Mouse (Mus musculus) neural tube, embryonic 11.5 days (tissue): ENCODE data around the gene Tmem183a. TPM values are rescaled to one million over a fixed set of nuclear protein-coding genes. Genes with fewer than 3 reads are reported as not detected.

Source experiments
- ATAC-seq: fragments of 200-750 bp; cut with Nextera tagmentation; 2 replicates; pipeline ENCODE4 v1.8.0; 2017; ENCODE audit warnings: moderate number of reproducible peaks, mild to moderate bottlenecking, moderate TSS enrichment, moderate library complexity; ENCODE audit not compliant: insufficient read depth, low FRiP score, low TSS enrichment
- DNase-seq: peaks from one replicate; pipeline ENCODE4 v3.0.0-alpha.2; 2015; ENCODE audit warnings: low spot score
- H3K27ac ChIP-seq: fragments of 300-500 bp; sonication (generic); 2 replicates; pipeline ENCODE4 v1.5.1; 2014; ENCODE audit warnings: low read depth, mild to moderate bottlenecking, low read length
- H3K27me3 ChIP-seq: fragments of 300-500 bp; sonication (generic); 2 replicates; pipeline ENCODE4 v1.6.1; 2014; ENCODE audit warnings: mild to moderate bottlenecking, low read length, mixed read lengths; ENCODE audit not compliant: control insufficient read depth, insufficient read depth
- H3K36me3 ChIP-seq: fragments of 300-500 bp; sonication (generic); 2 replicates; pipeline ENCODE4 v1.6.1; 2014; ENCODE audit warnings: mild to moderate bottlenecking, low read length, moderate library complexity, mixed read lengths; ENCODE audit not compliant: control insufficient read depth, insufficient read depth
- H3K4me1 ChIP-seq: fragments of 300-500 bp; sonication (generic); 2 replicates; pipeline ENCODE4 v1.6.1; 2014; ENCODE audit warnings: low read length, mixed read lengths; ENCODE audit not compliant: control insufficient read depth, insufficient read depth
- H3K4me2 ChIP-seq: fragments of 300-500 bp; sonication (generic); 2 replicates; pipeline ENCODE4 v1.6.1; 2014; ENCODE audit warnings: low read depth, mild to moderate bottlenecking, moderate library complexity
- H3K4me3 ChIP-seq: fragments of 300-500 bp; sonication (generic); 2 replicates; pipeline ENCODE4 v1.5.1; 2014; ENCODE audit warnings: low read depth, low read length
- H3K9ac ChIP-seq: fragments of 300-500 bp; sonication (generic); 2 replicates; pipeline ENCODE4 v1.6.1; 2014; ENCODE audit warnings: mild to moderate bottlenecking, low read length
- H3K9me3 ChIP-seq: fragments of 300-500 bp; sonication (generic); 2 replicates; pipeline ENCODE4 v1.6.1; 2016; ENCODE audit warnings: low read length; ENCODE audit not compliant: control insufficient read depth
- WGBS: fragments of 180-500 bp; shearing (Covaris S2); extraction: QIAGEN DNeasy Blood & Tissue Kit; methylation state at CpG from one replicate; pipeline ENCODE4 v1.1.7; 2014; 5-methylcytosine and 5-hydroxymethylcytosine counted together
- polyA plus RNA-seq: library from polyadenylated mRNA; unstranded; fragments of >200 nt; fragmentation: Nextera tagmentation; extraction: Ambion mirVana; gene quantifications from 2 replicates; pipeline ENCODE4 v1.2.1, GENCODE M21; 2014

Tmem183a gene
- polyA plus RNA-seq, 1 experiment from 2014 or later: 117 TPM

DNA sequence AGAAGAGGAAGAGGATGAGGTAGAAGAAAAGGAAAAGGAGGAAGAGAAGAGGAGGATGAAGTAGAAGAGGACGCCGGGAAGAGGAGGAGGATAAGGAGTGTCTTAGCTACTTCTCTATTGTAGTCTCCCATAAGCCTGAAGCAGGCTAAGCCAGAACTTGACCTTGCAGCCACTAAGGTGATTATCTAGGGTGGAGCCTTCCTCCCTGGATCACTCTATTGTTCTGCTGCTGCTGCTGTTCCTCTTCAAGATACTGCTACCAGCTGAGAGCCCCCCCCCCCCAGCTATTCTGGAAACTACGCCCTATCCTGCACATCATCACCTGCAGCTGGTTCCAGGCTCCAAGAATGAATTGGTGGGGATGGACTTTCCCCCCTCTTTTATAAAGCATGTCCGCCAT lies 22.8 kb upstream of the Tmem183a start:
- Histone ChIP-seq H3K27me3 (no peaks in the 10 kb centered on the region), H3K4me1 (no peaks in the 10 kb centered on the region), H3K27ac (no peak overlapping the region), H3K9ac (no peak overlapping the region), H3K4me2 (no peak overlapping the region), H3K4me3 (no peak overlapping the region), H3K9me3 (no peaks in the 10 kb centered on the region), H3K36me3 (no peaks in the 10 kb centered on the region)
- DNase-seq (no peak), ATAC-seq (no peak)
- 73% methylated on average over 4 of the region's 4 CpGs for WGBS

DNA sequence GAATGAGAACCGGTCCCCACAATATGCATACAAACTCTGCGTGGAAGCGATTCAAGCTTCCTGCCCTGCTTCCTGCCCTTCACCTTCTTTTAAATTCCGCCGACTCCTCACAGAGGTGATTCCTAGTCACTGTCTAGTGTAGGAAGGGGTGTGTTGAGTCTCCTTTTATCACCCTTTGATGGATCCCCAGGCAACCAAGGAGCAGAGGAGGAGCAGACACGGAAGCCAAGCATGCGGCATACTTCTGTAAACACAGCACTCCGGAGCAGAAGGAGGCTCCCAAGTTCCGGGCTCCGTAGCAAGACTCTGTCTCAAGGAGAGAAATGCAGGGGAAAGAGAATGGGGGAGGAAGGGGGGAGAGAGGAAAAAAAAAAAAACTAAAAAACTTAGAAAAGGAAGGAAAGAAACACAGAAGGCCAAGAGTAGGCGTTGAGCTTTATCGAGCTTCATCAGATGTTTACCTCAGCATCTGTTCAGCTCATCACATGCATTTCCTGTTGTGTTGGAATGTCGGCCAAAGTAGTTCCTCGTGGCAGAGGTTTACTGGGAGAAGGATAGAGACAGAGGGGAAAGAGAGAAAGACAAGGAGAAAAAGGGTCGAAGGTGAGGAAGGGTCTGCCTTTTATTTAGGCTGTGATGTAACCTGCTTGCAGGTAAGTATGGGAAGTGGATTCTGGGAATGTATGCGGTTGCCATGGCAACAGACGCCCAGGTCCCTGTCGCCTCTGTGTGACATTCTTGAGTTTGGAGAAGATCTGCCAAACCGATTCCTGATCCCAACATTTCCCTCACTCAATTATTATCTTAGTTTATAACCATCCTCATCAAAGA lies 20.2 kb upstream of the Tmem183a start:
- no peaks in the 10 kb centered on the region for H3K4me1 ChIP-seq
- no peaks in the 10 kb centered on the region for H3K36me3 ChIP-seq
- no peak overlapping the region for H3K27ac ChIP-seq
- 8% methylated on average over 19 of the region's 19 CpGs for WGBS
- DNase-seq (no peak), ATAC-seq (no peak)
- H3K9me3 ChIP-seq: no peaks in the 10 kb centered on the region
- H3K4me2 ChIP-seq: peak overlapping the region; percentile 40
- H3K9ac ChIP-seq: no peak overlapping the region
- H3K27me3 ChIP-seq: no peaks in the 10 kb centered on the region
- H3K4me3 ChIP-seq: peak overlapping the region; percentile 9; the same call in 1 of the 2 replicates

DNA sequence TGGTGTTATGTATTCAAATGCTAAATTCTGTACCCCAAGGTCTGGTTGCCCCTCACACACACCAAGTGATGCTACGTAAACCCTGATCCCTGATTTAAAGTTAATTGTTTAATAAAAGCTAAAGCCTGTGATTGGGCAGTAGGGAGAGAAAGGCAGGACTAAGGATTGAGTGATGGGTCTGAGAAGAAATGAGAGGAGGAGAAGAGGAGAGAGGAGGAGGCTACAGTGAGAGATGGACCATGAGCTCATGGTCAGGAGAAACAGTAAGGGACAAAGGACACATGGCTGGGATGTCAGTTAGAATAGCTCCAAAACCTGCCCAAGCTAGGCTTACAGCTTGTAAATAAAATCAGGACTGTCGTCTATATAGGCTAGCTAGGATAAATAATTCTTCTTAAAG lies 19.3 kb upstream of the Tmem183a start:
- 91% methylated on average over 2 of the region's 2 CpGs for WGBS
- H3K4me3 ChIP-seq: no peak overlapping the region
- H3K4me2 ChIP-seq: no peak overlapping the region
- no peak overlapping the region for H3K9ac ChIP-seq
- H3K4me1 ChIP-seq: no peaks in the 10 kb centered on the region
- H3K27ac ChIP-seq: no peak overlapping the region
- H3K36me3 ChIP-seq: no peaks in the 10 kb centered on the region
- ATAC-seq: no peak
- H3K27me3 ChIP-seq: no peaks in the 10 kb centered on the region
- no peaks in the 10 kb centered on the region for H3K9me3 ChIP-seq
- DNase-seq: no peak

DNA sequence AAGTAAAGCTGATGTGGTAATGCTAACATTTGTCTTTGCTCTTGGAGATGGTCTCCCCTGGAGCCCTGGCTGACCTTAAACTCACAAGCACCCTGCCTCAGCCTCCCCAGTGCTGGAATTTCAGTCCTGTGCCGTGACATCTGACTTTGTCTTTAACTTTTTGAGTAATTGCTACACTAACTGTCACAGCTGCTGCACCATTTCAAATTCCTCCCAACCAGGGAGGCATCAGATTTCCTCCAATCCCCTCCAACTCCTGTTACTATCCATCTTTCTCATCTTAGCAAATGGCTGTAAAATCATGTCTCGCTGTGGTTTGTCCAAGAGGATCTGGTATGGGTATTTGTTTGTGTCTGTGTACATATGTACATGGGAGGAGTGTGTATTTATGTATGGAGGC lies 12.3 kb upstream of the Tmem183a start:
- Histone ChIP-seq H3K27ac (no peak overlapping the region), H3K4me1 (no peaks in the 10 kb centered on the region), H3K36me3 (no peaks in the 10 kb centered on the region), H3K27me3 (no peaks in the 10 kb centered on the region), H3K9ac (no peak overlapping the region), H3K9me3 (no peaks in the 10 kb centered on the region; the same call in 1 of the 2 replicates), H3K4me3 (no peak overlapping the region), H3K4me2 (no peak overlapping the region)
- 61% methylated on average over 2 of the region's 2 CpGs for WGBS
- no peak for DNase-seq
- ATAC-seq: no peak

DNA sequence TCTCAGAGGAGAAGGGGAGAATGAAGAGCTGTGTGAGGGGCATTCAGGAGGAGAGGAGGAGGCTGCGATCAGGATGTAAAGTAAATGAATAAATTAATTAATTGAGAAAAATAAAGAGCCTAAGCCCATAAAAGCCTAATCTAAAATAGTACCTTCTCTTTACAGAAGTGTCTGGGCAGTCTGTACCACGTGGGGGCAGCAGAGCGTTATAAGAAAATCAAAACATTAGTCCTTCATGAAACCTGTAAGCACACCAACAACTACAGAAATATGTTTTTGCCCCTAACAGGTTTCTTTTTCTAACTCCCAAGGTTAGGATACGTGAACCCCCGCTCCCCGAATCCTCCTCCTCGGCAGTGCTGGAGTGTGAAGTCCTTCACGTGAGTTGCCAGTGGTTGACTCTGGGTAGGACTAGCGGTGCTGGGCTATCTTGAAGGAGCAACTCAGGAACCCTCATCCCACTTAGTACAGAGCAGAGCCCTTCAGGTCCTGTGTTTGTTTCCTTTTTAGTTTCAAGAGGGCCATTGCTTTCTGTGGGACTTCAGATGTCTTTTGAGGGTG lies 7.1 kb upstream of the Tmem183a start:
- DNase-seq (peak; percentile 53), ATAC-seq (no peak)
- H3K9me3 ChIP-seq: no peaks in the 10 kb centered on the region; the same call in 1 of the 2 replicates
- no peak overlapping the region for H3K9ac ChIP-seq
- no peaks in the 10 kb centered on the region for H3K4me1 ChIP-seq
- H3K27me3 ChIP-seq: no peaks in the 10 kb centered on the region
- H3K27ac ChIP-seq: no peak overlapping the region
- WGBS: 53% methylated on average over 9 of the region's 9 CpGs
- H3K4me3 ChIP-seq: no peak overlapping the region
- no peak overlapping the region for H3K4me2 ChIP-seq
- no peaks in the 10 kb centered on the region for H3K36me3 ChIP-seq

DNA sequence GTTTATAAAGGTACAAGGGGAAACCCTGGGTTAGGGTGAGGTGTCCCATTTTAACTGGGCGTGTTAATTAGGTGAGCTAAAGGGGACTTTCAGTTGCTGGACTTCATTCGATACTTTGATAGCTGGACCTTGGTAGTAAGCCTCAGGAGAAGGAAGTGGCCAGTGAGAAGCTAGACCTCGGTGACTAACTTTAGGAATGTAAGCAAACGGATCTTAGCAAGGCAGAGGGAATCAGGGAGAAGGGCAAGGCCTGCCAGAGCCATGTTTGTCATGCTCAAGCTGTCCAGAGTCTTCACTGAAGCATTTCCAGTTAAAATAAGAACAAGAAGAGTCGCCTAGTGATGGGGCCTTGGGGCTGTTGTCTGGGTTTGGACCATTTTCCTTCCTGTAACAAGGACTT lies 3.7 kb upstream of the Tmem183a start:
- Histone ChIP-seq H3K27me3 (no peaks in the 10 kb centered on the region), H3K36me3 (no peaks in the 10 kb centered on the region), H3K4me1 (peaks cover 4% of the 10 kb centered on the region), H3K4me2 (no peak overlapping the region), H3K4me3 (no peak overlapping the region), H3K9me3 (no peaks in the 10 kb centered on the region; the same call in 1 of the 2 replicates), H3K9ac (no peak overlapping the region), H3K27ac (no peak overlapping the region)
- DNase-seq (no peak), ATAC-seq (no peak)
- 72% methylated on average over 5 of the region's 5 CpGs for WGBS

DNA sequence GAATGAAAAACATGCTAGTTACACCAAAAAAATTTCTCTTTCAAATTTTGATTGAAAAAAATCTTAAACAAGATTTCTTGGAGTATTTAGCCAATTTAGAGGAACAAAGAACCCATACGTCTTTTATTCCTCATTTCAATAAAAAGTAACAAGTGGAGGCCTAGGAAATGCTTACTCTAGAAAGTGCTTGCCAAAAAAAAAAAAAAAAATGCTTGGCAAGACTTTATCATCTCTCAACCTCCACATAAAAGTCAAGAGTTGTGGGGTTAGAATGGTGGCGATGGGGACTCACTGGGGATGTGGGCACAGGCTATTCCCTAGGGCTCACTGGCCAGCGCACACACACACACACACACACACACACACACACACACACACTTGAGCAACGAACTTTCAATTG lies 1.4 kb upstream of the Tmem183a start:
- no peak for DNase-seq
- peaks cover 2% of the 10 kb centered on the region; the same call in 1 of the 2 replicates for H3K36me3 ChIP-seq
- no peaks in the 10 kb centered on the region for H3K9me3 ChIP-seq
- H3K27ac ChIP-seq: no peak overlapping the region
- no peak overlapping the region for H3K4me3 ChIP-seq
- 76% methylated on average over 4 of the region's 4 CpGs for WGBS
- ATAC-seq: no peak
- no peaks in the 10 kb centered on the region for H3K27me3 ChIP-seq
- H3K9ac ChIP-seq: no peak overlapping the region
- H3K4me1 ChIP-seq: peaks cover 4% of the 10 kb centered on the region
- no peak overlapping the region for H3K4me2 ChIP-seq

DNA sequence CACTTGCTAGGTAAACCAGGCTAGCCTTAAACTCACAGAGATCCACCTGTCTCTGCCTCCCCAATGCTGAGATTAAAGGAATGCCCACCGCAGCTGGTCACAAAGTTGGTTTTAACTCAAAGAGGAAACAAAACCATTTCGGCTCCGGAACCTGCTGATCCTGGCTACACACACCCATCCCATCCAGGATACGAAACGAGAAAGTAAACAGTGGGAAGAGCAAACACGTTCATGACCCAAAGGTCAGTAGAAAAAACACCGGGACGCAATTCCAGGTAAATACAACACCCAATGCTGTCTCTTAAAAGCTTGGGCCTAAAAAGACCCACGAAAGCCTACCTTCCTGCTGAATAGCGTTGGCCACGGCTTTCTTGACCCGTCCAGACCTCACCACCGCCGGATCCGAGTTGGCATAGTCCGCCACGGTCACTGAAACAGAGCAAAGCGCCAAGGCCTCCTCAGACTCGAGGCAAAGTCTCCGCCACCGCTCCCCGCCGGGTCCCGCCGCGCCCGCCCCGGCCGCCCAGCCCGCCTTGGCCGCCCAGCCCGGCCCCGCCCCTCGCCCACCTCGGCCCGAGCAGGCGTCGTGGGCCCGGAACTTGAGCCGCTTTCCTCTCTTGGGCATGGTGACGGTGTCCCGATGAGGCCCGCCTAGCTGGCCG lies 453 bp downstream of the Tmem183a start:
- H3K9ac ChIP-seq: peak overlapping the region; percentile 95
- H3K4me1 ChIP-seq: peaks cover 4% of the 10 kb centered on the region
- peak overlapping the region; percentile 80 for H3K4me2 ChIP-seq
- DNase-seq (no peak), ATAC-seq (no peak; the same call in 1 of the 2 replicates)
- peaks cover 7% of the 10 kb centered on the region for H3K36me3 ChIP-seq
- H3K27me3 ChIP-seq: no peaks in the 10 kb centered on the region
- WGBS: 2% methylated on average over 40 of the region's 44 CpGs
- H3K9me3 ChIP-seq: no peaks in the 10 kb centered on the region
- H3K27ac ChIP-seq: peak overlapping the region; percentile 67; the same call in 1 of the 2 replicates
- H3K4me3 ChIP-seq: peak overlapping the region; percentile 84
